Mouse (Mus musculus) frontal cortex, adult (tissue): ENCODE data around the gene Slc12a1.

Experiments
- ATAC-seq: cut with Nextera tagmentation; 2 replicates; pipeline ENCODE4 v1.9.2; 2017; ENCODE audit warnings: mild to moderate bottlenecking, moderate library complexity, mixed read lengths; ENCODE audit not compliant: low TSS enrichment

Gene Slc12a1

GRCm38 (mm10) chr2:125208894-125209596 is 56.7 kb downstream of the Slc12a1 start:
- no peak for ATAC-seq

DNA sequence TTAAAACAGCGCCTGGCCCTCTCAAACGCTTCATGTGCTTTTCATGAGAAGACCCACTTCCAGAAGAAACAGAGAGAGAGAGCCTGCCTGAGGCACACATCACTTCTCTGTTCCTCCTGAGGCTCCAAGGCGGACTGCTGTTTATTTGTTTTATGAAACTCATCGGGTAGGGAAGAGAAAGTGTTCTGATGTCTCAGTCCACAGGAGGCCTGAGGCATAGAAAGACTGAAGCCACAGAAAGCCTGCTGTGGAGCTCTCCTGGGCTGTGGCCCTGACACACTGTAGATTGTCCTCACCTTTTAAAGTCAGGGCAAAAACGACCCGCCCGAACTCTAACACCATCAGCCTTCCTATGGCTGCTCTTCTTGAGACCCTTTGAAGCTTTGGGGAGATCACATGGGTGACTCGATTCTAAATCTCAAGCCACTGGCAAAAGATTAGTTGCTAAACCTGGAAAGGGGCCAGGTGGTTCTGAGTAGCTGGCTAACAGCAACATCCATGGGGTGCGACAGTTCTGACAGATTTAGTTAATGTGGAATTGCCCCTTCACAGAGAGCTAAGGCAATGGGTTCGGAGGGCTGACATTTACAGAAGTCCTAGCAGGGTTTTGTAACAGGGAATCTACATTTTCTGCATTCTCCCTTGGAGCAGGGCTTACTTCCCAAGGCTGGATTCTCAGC is 59.7 kb downstream of the Slc12a1 start:
- ATAC-seq: no peak

DNA sequence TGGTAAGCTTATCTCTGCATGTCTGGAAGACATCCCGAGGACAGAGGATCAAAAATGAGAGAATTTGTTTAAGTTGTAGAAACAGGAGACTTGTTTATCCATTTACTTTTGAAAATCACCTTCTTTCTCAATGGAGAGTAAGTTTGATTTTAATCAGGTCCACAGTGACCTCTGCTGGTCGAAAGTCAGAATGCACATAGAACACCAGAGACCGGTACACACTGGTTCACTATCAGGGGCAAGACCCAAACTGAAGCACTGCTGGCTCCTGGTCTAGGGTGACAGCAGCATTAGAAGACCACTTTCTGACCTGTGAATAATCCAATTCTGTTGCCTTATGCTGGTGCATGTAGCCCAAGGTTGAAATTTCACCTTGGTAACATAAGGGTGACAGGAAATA is 62.3 kb downstream of the Slc12a1 start:
- ATAC-seq: peak; percentile 93

DNA sequence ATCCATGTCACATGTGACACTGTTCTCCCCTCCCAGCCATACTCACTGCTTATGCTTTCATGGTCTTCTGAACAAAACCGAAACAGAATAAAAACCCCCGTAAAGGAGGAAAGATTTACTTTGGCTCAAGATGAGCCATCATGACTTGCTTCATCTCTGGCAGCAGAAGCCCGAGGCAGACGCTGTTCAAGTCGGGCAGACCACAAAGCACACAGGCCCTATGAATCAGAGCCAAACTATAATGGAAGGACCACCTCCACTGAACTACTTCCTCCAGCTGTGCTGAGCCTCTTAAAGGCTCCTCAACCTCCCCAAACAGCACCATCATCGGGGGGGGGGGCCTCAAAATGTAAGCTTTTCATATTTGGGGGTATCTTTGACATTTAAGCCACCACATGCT is 65.0 kb downstream of the Slc12a1 start:
- ATAC-seq: no peak

DNA sequence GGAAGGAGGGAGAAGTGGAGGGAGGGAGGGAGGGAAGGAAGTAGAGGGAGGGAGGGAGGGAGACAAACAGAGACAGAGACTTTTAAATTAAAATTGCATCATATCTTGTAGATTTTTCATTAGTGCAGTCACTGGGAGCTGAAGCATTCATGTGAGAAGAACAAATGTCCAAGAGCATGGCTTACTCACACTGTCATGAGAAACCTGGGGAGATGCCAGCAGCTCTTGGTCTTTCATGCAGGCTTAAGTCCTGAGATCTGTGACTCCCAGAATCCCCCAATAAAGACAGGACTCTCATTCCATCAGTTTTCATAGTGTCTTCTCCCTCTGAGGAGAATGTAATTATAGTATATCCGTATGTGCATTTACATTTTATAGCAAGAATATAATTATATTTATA is 66.3 kb downstream of the Slc12a1 start:
- no peak for ATAC-seq

GRCm38 (mm10) chr2:125219268-125219667 is 67.0 kb downstream of the Slc12a1 start:
- no peak for ATAC-seq

DNA sequence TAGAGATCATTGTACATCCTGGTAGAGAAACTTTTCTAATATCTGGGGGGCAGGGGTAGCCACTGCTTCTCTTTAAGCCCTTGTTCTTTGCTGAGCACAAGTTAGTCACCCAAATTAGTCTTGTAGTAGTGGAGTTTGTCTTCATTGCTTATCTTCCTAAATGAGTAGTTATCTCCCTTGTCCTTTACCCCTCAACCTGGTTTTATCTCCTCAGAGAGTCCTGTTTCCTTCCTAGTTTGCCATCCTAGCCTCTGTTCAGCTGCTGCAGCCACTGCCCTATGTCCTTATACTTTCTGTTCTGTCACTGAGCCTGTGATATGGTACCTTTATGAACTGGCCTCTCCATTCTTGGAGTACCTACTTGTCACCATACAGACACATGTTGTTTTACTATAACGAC is 69.4 kb downstream of the Slc12a1 start:
- no peak for ATAC-seq

- ATAC-seq: no peak
These were observed 76.4 kb downstream of the Slc12a1 start for GRCm38 (mm10) chr2:125228472-125229409.

- ATAC-seq: no peak
These were observed 79.9 kb downstream of the Slc12a1 start for GRCm38 (mm10) chr2:125232183-125232582.

DNA sequence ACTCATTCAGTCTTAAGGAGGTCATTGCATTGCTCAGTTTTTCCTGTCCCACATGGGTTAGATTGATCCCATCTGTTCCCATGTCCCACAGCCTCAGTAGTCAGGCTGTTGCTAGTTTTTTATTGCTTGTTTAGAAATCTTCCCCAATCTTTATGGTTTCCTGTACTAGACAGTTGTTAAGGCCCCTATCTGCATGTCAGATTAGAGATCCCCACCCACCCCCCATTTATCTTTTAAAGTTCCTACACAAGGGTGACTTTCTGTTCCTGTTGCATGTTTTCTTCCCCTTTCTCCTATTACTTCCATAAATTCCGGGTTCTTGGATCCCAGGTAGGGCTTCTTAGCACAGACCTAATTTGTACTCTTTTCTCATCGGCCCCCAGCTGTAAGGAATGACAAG is 81.2 kb downstream of the Slc12a1 start:
- ATAC-seq: no peak

- ATAC-seq: no peak
These were observed 81.7 kb downstream of the Slc12a1 start for GRCm38 (mm10) chr2:125234049-125234448.

DNA sequence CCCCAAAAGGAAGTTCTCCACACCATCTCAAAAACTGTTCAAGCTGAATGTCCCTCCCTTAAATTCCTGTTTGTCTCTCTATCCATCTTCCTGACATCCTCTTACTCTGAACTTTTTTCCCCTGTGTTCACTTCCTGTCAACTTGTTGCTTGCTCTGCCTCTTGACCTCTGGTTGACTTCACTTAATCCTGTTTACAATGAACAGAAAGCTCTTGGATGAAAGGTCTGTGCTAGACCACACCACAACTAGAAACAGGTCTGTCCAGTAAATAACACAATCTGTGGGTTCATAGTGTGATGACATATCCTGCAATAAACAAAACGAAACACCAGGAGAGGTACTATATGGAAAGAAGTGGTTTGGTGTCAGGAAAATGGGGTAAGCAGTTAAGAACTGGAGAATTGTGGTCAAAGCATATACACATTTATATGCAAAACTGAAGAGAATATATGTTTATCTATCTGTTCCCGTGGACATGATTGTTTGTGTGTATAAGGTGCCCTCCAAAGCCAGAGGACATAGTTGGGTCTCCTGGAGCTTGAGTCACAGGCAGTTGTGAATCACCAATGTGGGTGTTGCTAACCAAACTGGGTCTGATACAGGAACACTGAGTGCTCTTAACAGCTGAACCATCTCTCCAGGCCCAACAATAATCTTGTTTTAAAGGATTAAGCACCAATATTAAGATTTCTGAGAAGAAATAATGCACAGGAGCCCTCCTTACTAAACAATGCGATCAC is 93.4 kb downstream of the Slc12a1 start:
- no peak for ATAC-seq

DNA sequence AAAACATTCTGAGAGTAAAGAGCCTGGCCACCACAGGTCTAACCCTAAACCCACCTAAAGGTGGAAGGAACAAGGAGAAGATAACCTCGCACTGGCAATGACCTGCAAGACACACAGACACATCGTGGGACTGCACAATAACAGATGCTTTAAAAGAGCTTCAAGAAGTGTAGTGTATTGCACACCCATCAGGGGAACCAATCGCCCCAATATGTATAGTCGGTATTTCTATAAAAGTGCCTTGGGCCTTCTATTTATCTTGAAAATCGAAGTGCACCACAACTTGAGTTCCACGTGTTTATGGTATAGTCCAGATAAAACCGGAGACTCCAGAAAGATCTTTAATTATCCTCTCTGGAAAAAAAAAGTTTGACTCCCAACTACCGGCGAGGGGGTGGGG is 94.4 kb downstream of the Slc12a1 start:
- no peak for ATAC-seq

- ATAC-seq: peak; percentile 86
These were observed 95.0 kb downstream of the Slc12a1 start, which contains the start of gene Dut for GRCm38 (mm10) chr2:125247108-125247961. Gene Dut, plus strand, starts transcription at chr2:125247190.

- peak; percentile 48 for ATAC-seq
These were observed 95.6 kb downstream of the Slc12a1 start for GRCm38 (mm10) chr2:125247962-125248235.

- 0 out of 2 replicates have a peak, but pooled peaks have one; percentile 8 for ATAC-seq
These were observed 96.0 kb downstream of the Slc12a1 start for GRCm38 (mm10) chr2:125248256-125248655.

DNA sequence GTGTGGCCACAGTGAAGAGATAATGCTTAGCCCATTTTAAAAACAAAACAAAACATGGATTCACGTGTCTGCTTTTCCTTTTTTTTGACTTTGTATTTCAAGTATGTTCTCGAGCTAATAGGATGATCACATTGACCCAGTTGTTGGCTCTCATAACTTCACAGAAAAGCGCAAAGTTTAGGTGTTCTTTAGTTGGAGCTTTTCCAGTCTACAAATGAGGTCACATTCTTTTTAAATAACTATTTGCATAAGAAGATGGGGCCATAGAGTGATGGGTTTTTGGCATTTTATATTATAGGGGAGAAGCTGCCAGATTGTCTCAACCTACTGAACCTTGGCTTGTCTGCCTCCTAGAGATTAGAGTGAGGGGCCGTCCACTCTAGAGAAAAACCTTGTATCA is 97.0 kb downstream of the Slc12a1 start:
- ATAC-seq: no peak

DNA sequence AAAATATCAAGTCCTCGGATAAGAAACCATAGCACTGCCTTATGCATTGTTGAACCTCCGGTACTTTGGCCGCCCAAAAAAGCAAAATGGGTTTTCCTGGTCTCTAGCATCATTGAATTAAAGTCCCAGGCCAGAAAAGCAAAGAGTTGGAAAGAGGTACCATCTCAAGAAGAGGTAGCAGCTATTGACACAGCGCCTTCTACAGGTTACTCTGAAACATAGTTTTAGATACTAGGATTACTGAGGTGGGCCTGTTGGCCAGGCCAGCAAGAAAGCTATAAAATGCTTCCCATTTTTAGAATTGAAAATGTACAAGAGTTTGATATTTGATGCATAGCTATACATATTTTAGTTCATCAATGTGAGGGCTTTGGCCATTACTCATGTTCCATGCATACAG is 97.6 kb downstream of the Slc12a1 start:
- no peak for ATAC-seq

DNA sequence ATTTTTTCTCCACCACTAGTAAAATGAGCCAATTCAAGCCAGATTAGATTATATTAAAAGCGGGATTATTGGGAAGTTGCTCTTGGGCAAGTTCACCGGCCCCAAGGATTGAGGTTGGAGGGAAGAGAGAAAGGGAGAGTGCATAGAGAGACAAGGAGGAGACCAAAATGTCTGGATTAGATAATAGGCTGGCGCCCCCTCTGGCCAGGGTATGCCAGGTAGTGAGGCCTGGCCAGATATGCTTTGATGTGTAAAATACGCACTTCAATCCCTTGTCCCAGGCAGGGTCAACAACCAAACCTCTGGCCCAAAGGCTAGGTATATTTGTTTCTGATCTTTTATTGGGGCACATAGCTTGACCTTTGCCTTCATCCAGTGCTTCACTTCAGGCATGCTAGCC is 99.5 kb downstream of the Slc12a1 start:
- no peak for ATAC-seq

DNA sequence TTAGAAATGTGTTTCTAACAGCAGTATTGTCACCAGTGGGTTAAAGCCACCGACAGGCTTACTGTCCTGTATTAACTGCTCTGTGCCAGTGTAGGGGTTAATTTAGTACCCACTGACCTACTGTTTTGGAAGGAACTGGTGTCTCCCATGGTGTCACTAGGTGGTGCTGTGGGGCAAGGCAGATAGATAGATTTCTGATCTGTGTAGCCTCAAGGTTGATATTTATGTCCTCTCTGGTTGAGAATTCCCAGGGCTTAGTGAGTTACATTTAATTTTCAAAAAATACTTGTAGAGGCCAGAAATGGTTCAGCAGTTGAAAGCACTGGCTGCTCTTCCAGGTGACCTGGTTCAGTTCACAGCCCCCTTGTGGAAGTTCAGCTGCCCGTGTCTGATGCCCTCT is 100.0 kb downstream of the Slc12a1 start:
- peak; percentile 51 for ATAC-seq

DNA sequence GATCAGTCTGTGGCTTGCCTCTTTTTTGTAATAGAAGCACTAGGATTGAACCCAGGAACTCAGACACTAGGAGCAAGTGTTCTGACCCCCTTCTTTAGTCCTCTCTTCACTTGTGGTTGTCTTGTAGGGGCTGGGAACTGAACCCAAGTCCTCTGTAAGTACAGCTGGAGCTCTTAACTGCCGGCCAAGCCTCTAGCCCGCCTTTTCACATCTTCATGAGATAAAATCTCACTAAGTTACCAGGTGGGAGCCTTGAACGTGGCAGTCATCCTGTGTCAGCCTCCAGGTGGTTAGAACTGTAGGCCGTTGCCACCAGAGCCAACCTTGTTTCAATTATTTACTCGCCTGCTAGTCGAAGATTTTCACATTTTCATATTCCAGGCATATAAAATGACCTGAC is 101.4 kb downstream of the Slc12a1 start:
- no peak for ATAC-seq
